Mouse (Mus musculus) midbrain, embryonic 13.5 days (tissue): ENCODE results near the gene Nacc1. TPM values are rescaled to one million over a fixed set of nuclear protein-coding genes. Genes with fewer than 3 reads are reported as not detected.

Experiments
- ATAC-seq: fragments of 200-750 bp; cut with Nextera tagmentation; 2 replicates; pipeline ENCODE4 v1.8.0; 2017; ENCODE audit warnings: mild to moderate bottlenecking, moderate TSS enrichment, moderate library complexity
- H3K27ac ChIP-seq: fragments of 300-500 bp; sonication (generic); 2 replicates; pipeline ENCODE4 v1.5.1; 2015; ENCODE audit warnings: inconsistent platforms, mild to moderate bottlenecking, moderate library complexity
- H3K27me3 ChIP-seq: fragments of 300-500 bp; sonication (generic); 2 replicates; pipeline ENCODE4 v1.6.1; 2015; ENCODE audit warnings: mild to moderate bottlenecking, inconsistent platforms
- H3K36me3 ChIP-seq: fragments of 300-500 bp; sonication (generic); 2 replicates; pipeline ENCODE4 v1.6.1; 2015; ENCODE audit warnings: mild to moderate bottlenecking, inconsistent platforms
- H3K4me1 ChIP-seq: fragments of 300-500 bp; sonication (generic); replicated peaks from 2 replicates; pipeline ENCODE4 v1.6.1; 2015; ENCODE audit warnings: inconsistent platforms
- H3K4me2 ChIP-seq: fragments of 300-500 bp; sonication (generic); replicated peaks from 2 replicates; pipeline ENCODE4 v1.6.1; 2015; ENCODE audit warnings: moderate library complexity, mild to moderate bottlenecking, inconsistent platforms
- H3K4me3 ChIP-seq: fragments of 300-500 bp; sonication (generic); replicated peaks from 2 replicates; pipeline ENCODE4 v1.5.1; 2015; ENCODE audit warnings: mild to moderate bottlenecking, inconsistent platforms
- H3K9ac ChIP-seq: fragments of 300-500 bp; sonication (generic); replicated peaks from 2 replicates; pipeline ENCODE4 v1.6.1; 2015; ENCODE audit warnings: mild to moderate bottlenecking, inconsistent platforms
- H3K9me3 ChIP-seq: fragments of 300-500 bp; sonication (generic); 2 replicates; pipeline ENCODE4 v1.6.1; 2016; ENCODE audit warnings: mild to moderate bottlenecking, inconsistent platforms
- WGBS: fragments of 180-500 bp; shearing (Covaris S2); methylation state at CpG from one replicate; pipeline ENCODE4 v1.1.7; 2015; 5-methylcytosine and 5-hydroxymethylcytosine counted together
- polyA plus RNA-seq: library from polyadenylated mRNA; unstranded; fragments of >200 nt; fragmentation: Nextera tagmentation; extraction: Ambion mirVana; gene quantifications from 2 replicates; pipeline ENCODE4 v1.2.1, GENCODE M21; 2015

The Nacc1 gene
- polyA plus RNA-seq, 1 experiment from 2014 or later = 17.3 TPM

GRCm38 (mm10) chr8:84712759-84713120 is 25.1 kb upstream of the Nacc1 start:
- Histone ChIP-seq H3K4me3 (no peak overlapping the region), H3K4me1 (peaks cover 74% of the 10 kb centered on the region), H3K9ac (no peak overlapping the region), H3K27me3 (peaks cover 62% of the 10 kb centered on the region), H3K36me3 (peaks cover 3% of the 10 kb centered on the region; the same call in 1 of the 2 replicates), H3K27ac (peak overlapping the region; percentile 94), H3K9me3 (no peaks in the 10 kb centered on the region), H3K4me2 (no peak overlapping the region)
- peak; percentile 40 for ATAC-seq
- WGBS = 8% methylated on average over 3 of the region's 3 CpGs

- Histone ChIP-seq H3K27me3 (peaks cover 62% of the 10 kb centered on the region), H3K4me2 (no peak overlapping the region; the same call in 1 of the 2 replicates), H3K4me1 (peaks cover 80% of the 10 kb centered on the region), H3K36me3 (no peaks in the 10 kb centered on the region), H3K9ac (peak overlapping the region; percentile 53; the same call in 1 of the 2 replicates), H3K9me3 (no peaks in the 10 kb centered on the region), H3K4me3 (no peak overlapping the region), H3K27ac (peak overlapping the region; percentile 94)
- ATAC-seq = peak; percentile 87
- WGBS = 12% methylated on average over 11 of the region's 11 CpGs
Measured at GRCm38 (mm10) chr8:84711933-84712758, 24.5 kb upstream of the Nacc1 start.

GRCm38 (mm10) chr8:84711312-84711711 is 23.6 kb upstream of the Nacc1 start:
- no peaks in the 10 kb centered on the region for H3K9me3 ChIP-seq
- peaks cover 84% of the 10 kb centered on the region for H3K4me1 ChIP-seq
- no peaks in the 10 kb centered on the region for H3K36me3 ChIP-seq
- 55% methylated on average over 3 of the region's 3 CpGs for WGBS
- H3K4me2 ChIP-seq = no peak overlapping the region; the same call in 1 of the 2 replicates
- no peak overlapping the region for H3K4me3 ChIP-seq
- H3K9ac ChIP-seq = peak overlapping the region; percentile 53; the same call in 1 of the 2 replicates
- H3K27me3 ChIP-seq = peaks cover 63% of the 10 kb centered on the region
- H3K27ac ChIP-seq = peak overlapping the region; percentile 94
- no peak for ATAC-seq

GRCm38 (mm10) chr8:84709931-84710330 is 22.3 kb upstream of the Nacc1 start:
- H3K36me3 ChIP-seq = no peaks in the 10 kb centered on the region
- 92% methylated on average over 1 of the region's 1 CpGs for whole genome bisulfite sequencing
- peak overlapping the region; percentile 67 for H3K27ac ChIP-seq
- H3K4me3 ChIP-seq = no peak overlapping the region
- H3K27me3 ChIP-seq = peaks cover 64% of the 10 kb centered on the region
- no peak for ATAC-seq
- no peak overlapping the region for H3K9ac ChIP-seq
- no peaks in the 10 kb centered on the region for H3K9me3 ChIP-seq
- peaks cover 86% of the 10 kb centered on the region for H3K4me1 ChIP-seq
- no peak overlapping the region for H3K4me2 ChIP-seq

GRCm38 (mm10) chr8:84708774-84709475 is 21.3 kb upstream of the Nacc1 start:
- Histone ChIP-seq H3K9me3 (no peaks in the 10 kb centered on the region), H3K4me1 (peaks cover 83% of the 10 kb centered on the region), H3K4me2 (no peak overlapping the region; the same call in 1 of the 2 replicates), H3K36me3 (no peaks in the 10 kb centered on the region), H3K27ac (peak overlapping the region; percentile 67), H3K9ac (no peak overlapping the region; the same call in 1 of the 2 replicates), H3K4me3 (no peak overlapping the region), H3K27me3 (peaks cover 64% of the 10 kb centered on the region)
- ATAC-seq = peak; percentile 80
- WGBS = 6% methylated on average over 12 of the region's 12 CpGs

- H3K4me3 ChIP-seq = no peak overlapping the region
- H3K27me3 ChIP-seq = peaks cover 68% of the 10 kb centered on the region
- H3K4me2 ChIP-seq = peak overlapping the region; percentile 43
- H3K9me3 ChIP-seq = no peaks in the 10 kb centered on the region
- peaks cover 75% of the 10 kb centered on the region for H3K4me1 ChIP-seq
- peak overlapping the region; percentile 85 for H3K27ac ChIP-seq
- no peak for ATAC-seq
- no peaks in the 10 kb centered on the region for H3K36me3 ChIP-seq
- 4% methylated on average over 15 of the region's 15 CpGs for WGBS
- peak overlapping the region; percentile 56; the same call in 1 of the 2 replicates for H3K9ac ChIP-seq
Measured at GRCm38 (mm10) chr8:84708071-84708541, 20.4 kb upstream of the Nacc1 start.

- WGBS = 3% methylated on average over 22 of the region's 22 CpGs
- Histone ChIP-seq H3K27me3 (peaks cover 76% of the 10 kb centered on the region), H3K36me3 (no peaks in the 10 kb centered on the region), H3K4me3 (peak overlapping the region; percentile 28), H3K27ac (peak overlapping the region; percentile 85), H3K9ac (peak overlapping the region; percentile 56), H3K4me1 (peaks cover 70% of the 10 kb centered on the region), H3K4me2 (peak overlapping the region; percentile 43), H3K9me3 (no peaks in the 10 kb centered on the region)
- ATAC-seq = no peak
Measured at GRCm38 (mm10) chr8:84707267-84707883, 19.7 kb upstream of the Nacc1 start.

GRCm38 (mm10) chr8:84706610-84707266 is 19.1 kb upstream of the Nacc1 start:
- Histone ChIP-seq H3K27me3 (peaks cover 82% of the 10 kb centered on the region), H3K27ac (peak overlapping the region; percentile 85), H3K9ac (peak overlapping the region; percentile 56), H3K4me2 (peak overlapping the region; percentile 43), H3K36me3 (no peaks in the 10 kb centered on the region), H3K4me3 (peak overlapping the region; percentile 28), H3K4me1 (peaks cover 63% of the 10 kb centered on the region), H3K9me3 (no peaks in the 10 kb centered on the region)
- under 1% methylated on average over 45 of the region's 45 CpGs for WGBS
- no peak for ATAC-seq

GRCm38 (mm10) chr8:84705960-84706359 is 18.3 kb upstream of the Nacc1 start:
- peaks cover 84% of the 10 kb centered on the region for H3K27me3 ChIP-seq
- no peak overlapping the region for H3K9ac ChIP-seq
- H3K4me1 ChIP-seq = peaks cover 56% of the 10 kb centered on the region
- H3K4me3 ChIP-seq = peak overlapping the region; percentile 28
- 2% methylated on average over 12 of the region's 12 CpGs for WGBS
- H3K27ac ChIP-seq = peak overlapping the region; percentile 72; the same call in 1 of the 2 replicates
- peak overlapping the region; percentile 49 for H3K4me2 ChIP-seq
- no peaks in the 10 kb centered on the region for H3K36me3 ChIP-seq
- H3K9me3 ChIP-seq = no peaks in the 10 kb centered on the region
- ATAC-seq = no peak

GRCm38 (mm10) chr8:84704867-84705831 is 17.5 kb upstream of the Nacc1 start:
- H3K9ac ChIP-seq = peak overlapping the region; percentile 51
- WGBS = 1% methylated on average over 58 of the region's 61 CpGs
- no peak for ATAC-seq
- peak overlapping the region; percentile 24 for H3K4me3 ChIP-seq
- H3K4me2 ChIP-seq = peak overlapping the region; percentile 49
- H3K27ac ChIP-seq = peak overlapping the region; percentile 72
- H3K36me3 ChIP-seq = peaks cover 2% of the 10 kb centered on the region; the same call in 1 of the 2 replicates
- H3K27me3 ChIP-seq = peaks cover 90% of the 10 kb centered on the region
- no peaks in the 10 kb centered on the region for H3K9me3 ChIP-seq
- H3K4me1 ChIP-seq = peaks cover 53% of the 10 kb centered on the region
